Mouse (Mus musculus): Measurements from ENCODE around the gene Acoxl.

The Acoxl gene

DNA sequence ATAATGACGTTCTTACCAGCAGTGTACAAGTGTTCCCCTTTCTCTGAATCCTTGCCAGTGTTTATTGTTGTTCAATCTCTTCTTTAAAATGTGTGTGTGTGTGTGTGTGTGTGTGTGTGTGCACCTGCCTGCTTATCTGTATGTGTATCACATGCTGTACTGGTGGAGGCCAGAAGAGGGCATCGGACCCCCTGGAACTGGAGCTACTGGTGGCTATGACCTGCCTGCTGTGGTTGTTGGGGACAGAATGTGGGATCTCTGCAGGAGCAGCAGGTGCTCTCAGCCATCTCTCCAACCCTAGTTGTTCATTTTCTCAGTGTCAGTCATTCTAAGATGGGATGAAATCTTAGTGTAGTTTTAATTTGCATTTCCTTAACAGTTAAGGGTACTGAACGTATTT is 98.4 kb downstream of the Acoxl start:
- DNase-seq (ENCODE audit: low read depth, low spot score) = peak; percentile 36

DNA sequence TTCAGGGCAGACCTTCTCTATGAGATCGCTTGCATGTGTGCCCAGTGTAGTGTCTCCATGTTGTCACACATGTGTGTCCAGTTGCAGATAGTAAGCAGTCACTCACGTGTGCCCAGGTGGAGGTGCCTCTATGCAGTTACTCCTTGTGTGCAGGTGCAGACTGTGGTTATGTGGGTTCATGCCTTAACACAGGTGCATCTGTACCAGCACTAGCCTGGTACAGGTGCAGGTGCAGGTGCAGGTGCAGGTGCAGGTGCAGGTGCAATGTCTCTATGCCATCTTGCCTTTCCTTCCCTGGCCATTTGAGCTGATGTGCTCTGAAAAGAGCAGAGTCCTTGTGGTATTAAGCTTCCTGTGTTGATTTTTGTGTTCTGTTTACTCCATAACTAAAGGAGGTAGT is 100.5 kb downstream of the Acoxl start:
- no peak for DNase-seq (ENCODE audit: low read depth, low spot score)

DNA sequence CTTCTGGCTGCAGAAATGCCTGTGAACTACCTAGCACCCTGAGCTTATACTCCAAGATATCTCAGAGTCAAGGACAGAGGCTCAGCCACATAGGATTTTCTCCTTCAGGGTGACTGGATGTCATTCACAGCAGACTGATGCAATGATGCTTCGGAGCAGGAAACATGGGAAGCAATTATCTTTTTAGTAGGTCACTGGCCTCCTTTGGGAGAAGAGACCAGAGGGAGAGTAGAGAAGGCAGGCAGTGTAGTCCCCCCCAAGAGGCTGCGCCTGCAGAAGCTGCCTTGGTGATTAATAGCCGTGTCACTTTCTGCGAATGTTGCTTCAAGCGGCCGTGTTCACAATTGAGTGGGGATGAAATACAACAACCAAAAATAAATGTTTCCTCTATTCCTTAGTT is 121.9 kb downstream of the Acoxl start:
- DNase-seq (ENCODE audit: low read depth, low spot score) = no peak

DNA sequence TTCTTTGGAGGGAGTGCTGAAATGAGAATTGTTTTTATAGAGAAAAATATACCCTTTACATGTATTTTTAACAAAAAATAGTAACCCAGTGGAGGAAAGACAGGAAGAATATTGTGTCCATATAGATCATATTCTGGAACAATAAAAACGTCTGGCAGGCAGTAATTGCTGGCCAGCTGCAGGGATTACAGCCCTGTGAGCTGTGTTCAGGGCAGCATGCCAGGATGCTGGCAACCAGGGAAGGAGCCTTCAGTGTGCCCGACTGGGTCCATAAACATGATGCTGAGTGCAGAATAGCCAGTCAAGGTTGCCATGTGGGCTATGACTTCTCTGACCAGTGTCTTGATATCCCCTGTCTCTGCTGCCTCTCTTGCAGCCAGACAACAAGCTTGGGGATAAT is 122.5 kb downstream of the Acoxl start:
- DNase-seq (ENCODE audit: low read depth, low spot score) = no peak

DNA sequence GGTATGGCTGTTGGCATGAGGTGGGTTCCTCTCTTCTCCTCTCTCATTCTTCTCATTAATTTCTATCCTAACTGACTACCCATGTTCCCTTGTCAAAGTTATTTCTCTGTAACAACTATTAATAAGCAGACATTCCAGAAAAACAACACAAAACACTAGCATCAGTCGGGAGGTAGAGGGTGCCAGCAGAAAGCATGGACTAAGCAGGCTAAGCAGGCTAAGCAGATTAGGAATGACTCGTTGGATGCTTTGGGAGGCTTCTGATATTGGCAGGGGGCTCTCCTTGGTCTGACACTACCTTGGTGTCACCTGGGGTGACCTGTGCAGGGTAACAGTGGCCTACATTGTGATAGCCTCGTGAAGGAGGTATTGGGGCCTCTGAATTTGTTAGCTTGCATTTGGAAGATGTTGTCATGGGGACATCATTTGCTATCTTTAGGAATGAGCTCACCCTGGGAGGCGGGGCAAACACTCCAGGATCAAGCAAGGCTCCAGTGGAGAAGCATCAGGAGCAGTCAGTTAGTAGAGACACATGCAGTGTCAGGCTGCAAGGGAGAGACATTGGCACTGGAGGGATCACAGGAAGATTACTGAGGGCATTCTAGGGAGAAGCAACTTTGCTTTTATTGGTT is 123.2 kb downstream of the Acoxl start:
- no peak for DNase-seq (ENCODE audit: low read depth, low spot score)

DNA sequence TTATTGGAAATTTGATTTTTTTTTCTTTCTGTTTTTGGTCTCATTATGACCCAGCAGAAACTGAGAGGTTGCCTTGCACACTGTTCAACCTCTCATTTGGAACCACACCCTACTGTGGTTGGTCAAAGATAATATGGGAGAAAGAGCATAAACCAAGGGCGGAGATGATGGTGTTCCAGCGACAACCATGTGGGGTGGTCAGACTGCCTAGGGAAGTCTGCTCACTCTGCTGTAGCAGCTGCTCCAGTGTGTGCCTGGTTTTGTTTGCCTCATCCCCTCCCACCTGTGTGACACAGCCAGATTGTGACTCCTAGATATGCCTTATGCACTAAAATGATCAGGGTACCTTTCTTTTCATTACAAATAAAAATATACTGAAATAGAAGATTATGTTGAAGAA is 130.3 kb downstream of the Acoxl start:
- no peak for DNase-seq (ENCODE audit: low read depth, low spot score)

DNA sequence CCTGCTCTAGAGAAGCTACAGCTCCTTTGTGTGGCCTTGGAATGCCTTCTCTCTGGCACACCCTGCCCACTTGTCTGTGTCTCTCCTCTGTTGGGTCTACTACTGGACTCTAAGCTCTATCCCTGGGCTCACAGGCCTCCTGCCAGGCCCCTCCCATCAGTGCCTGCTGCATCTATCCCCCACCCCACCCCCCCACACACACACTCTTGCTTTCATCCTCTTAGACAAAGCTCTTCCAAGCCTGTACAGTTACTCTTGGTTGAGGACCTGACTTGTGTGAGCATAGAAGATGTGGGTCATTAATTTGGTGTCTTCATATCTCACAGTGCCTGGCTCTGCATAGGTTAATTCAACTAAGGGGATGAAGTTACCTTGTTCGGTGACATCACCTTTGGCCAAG is 137.6 kb downstream of the Acoxl start:
- DNase-seq (ENCODE audit: low read depth, low spot score) = no peak

DNA sequence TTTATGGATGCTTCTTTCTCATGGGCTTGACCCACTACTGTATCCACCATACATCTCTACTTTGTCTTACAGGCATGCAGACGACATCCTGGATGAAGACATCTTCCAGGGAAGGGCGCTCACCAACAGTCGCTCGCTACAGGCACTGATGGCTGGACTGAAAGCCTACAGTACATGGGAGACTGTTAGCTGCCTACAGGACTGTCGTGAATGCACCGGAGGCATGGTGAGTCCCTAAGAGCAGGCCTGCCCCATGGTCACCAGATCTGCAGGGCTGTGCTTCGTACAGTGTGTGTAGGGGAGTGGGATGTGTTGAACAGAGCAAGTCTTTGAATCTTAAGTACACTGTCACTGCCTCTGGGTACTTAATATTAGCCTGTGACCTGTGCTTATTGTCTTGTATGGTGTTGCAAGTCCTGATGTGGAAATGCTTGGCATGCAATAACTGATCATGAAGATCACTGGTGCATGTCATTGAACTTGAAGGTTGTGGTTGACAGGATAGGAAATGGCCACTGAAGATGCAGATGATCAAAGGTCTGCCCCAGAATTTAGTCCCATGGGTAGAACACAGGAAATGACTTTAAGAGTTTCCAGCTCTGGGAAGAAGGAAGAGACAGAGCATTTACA is 140.0 kb downstream of the Acoxl start:
- DNase-seq (ENCODE audit: low read depth, low spot score) = no peak

DNA sequence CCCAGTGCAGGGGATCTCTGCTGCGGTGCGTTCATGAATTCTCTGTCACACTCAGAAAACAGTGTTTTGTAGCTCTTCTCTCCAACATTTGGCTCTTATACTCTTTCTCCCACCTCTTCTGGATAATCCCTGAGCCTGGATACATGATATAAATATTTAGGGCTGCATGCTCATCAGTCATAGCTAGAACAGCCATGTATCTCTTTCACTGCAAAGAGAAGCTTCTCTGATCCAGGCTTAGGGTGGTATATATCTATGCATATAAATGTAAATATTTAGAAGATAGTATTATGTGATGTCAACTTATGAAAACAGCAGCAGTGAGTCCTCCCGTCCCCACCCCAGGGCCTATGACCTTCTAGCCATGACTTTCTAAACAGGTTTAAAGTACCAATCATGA is 143.9 kb downstream of the Acoxl start:
- DNase-seq (ENCODE audit: low read depth, low spot score) = no peak

DNA sequence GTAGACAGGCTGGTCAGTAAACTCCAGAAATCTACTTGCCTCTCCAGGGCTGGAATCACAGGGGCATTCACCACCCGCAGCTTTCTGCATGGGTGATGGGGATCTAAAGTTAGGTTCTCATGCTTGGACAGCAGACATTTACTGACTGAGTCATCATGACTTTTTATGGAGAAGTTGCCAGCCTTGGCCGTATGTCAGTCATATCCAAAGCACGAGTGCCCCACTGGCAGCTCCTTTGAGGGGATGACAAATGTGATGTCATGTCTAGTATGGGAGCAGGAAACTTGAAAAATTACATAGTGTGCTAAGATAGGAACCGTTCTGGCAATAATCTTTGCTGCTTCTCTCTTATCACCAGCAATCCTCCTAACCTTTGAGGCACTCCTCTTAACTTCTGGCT is 144.6 kb downstream of the Acoxl start:
- DNase-seq (ENCODE audit: low read depth, low spot score) = no peak

DNA sequence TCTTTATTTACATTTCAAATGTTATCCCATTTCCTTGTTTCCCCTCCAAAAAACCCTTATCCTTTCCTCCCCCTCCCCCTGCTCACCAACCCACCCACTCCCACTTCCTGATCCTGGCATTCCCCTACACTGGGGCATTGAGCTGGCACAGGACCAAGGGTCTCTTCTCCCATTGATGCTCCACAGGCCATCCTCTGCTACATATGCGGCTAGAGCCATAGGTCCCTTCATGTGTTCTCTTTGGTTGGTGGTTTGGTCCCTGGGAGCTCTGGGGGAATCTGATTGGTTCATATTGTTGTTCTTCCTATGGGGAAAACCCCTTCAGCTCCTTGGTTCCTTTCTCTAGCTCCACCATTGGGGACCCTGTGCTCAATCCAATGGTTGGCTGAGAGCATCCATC is 145.3 kb downstream of the Acoxl start:
- no peak for DNase-seq (ENCODE audit: low read depth, low spot score)

DNA sequence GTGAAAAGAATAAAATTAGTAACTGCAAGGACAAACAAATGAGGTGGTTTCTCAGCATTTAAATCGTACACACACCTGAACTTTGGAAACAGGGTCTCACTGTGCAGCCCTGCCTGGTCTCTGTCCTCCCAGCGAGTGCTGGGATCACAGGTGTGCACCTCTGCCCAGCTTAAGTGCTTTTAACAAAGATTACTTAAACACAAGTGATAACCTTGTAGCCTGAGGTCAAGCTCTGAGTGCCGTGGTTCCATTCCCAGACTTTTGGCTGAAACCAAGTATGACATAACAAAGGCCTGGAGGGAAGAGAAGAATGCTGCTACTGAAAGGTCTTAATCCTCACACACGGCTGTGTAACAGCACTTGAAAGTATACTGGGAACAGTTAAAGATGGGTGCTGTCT is 149.0 kb downstream of the Acoxl start:
- DNase-seq (ENCODE audit: low read depth, low spot score) = no peak

DNA sequence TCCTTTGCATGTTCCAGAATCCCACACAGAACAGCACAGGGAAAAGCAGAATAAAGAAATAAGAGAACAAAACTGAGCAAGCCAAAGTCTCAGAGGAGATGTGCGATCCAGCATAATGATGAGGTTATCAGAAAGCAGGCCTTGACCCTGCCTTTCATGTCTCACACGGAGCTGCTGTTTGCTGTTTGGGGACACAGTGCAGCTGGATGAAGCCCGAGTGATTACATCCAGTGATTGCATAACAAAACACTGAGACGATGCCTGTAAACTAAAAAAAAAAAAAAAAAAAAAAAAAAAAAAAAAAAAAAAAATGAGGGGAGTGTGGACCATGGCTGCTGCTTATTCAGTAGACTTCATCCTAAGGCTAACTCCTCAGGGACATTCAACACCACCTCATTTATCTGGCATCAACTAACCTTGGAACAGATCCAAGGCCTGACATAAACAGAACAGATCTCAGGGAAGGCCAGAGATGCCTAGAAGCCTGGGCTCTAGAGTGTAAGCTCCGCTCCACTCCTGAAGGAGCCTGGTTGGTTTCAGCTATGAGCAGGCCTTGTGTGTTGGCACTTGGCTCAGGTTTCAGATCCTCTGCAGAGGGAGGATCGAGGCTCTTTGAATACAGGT is 152.3 kb downstream of the Acoxl start:
- DNase-seq (ENCODE audit: low read depth, low spot score) = no peak

DNA sequence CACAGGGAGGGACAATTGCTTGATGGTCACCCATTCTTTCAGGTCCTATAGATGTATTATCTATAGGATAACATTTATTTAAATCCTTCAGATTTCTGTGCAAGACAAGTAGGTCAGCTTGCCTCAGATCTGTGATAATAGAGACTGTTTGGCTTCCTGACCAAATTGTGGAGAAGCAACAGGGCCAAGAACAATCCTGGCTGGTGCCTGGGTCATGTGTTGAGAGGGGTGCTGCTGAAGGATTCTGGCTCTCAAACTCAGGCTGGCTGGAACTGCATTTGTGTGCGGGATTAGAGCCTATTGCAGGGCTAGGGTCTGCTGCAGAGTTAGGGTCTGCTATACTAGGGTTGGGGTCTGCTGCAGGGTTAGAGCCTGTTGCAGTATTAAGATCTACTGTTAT is 153.0 kb downstream of the Acoxl start:
- DNase-seq (ENCODE audit: low read depth, low spot score) = no peak

DNA sequence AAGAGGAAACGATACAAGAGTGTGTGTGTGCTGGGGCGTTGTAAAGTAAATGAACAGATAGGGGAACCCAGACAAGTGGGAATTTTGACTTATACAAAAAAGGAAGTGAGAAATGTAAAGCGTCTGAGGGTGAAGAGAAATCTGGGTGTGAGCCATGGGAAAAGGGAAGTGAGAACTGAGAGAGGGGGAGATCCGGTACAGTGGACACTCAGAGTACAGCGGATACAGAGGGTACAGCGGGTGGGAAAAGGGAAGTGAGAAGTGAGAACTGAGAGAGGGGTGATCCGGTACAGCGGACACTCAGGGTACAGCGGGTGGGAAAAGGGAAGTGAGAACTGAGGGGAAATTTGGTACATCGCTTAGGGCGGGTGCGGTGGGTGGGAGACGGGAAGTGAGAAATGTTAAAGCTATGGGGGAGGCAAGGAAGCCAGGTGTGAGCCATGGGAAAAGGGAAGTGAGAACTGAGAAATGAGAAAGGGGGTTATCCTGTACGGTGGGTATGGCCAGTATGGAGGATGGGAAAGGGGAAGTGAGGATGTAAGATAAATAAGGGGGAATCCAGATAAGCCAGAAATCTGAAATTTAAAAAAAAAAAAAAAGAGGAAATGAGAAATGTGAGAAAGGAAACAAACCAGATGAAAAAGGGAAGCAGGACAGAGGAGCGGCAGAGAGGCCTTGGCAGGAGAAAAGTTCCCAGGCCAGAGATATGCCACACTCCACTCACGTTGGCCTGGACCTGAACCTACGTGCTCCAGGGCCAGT is 170.2 kb downstream of the Acoxl start:
- DNase-seq (ENCODE audit: low read depth, low spot score) = no peak

DNA sequence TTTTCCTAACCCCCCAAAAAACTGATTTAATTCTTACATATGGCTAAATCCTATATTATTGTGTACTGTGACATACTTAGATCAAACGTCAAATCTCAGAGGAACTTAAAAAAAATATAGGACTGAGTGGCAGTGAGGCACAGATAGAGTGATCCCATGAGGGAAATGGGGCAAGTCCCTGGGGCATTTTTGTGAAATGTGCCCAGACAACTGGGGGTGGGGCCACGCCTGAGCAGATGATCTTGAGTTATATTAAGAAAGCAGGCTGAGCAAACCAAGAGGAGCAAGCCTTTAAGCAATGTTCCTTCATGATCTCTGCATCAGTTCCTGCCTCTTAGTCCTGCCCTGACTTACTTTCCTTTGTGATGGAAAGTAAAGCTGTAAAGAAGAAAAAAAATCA is 175.9 kb downstream of the Acoxl start:
- no peak for DNase-seq (ENCODE audit: low read depth, low spot score)

DNA sequence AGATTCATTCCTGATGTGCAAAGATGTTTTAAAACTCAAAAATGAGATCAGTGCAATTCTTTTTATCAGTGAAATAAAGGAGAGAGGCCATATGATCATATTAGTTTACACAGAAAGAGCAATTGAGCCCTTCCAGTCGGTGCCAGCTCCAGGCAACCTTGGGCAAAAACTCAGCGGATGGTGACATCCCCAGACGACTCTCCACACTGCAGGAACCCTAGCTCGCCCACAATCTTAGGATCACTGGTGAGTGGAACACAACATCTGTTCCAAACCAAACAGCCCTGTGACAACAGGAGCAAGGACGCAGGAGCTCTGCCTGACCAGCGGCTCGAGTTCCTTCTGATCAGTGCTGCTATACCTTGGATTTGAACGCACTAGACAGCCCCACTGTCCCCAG is 176.9 kb downstream of the Acoxl start:
- no peak for DNase-seq (ENCODE audit: low read depth, low spot score)

DNA sequence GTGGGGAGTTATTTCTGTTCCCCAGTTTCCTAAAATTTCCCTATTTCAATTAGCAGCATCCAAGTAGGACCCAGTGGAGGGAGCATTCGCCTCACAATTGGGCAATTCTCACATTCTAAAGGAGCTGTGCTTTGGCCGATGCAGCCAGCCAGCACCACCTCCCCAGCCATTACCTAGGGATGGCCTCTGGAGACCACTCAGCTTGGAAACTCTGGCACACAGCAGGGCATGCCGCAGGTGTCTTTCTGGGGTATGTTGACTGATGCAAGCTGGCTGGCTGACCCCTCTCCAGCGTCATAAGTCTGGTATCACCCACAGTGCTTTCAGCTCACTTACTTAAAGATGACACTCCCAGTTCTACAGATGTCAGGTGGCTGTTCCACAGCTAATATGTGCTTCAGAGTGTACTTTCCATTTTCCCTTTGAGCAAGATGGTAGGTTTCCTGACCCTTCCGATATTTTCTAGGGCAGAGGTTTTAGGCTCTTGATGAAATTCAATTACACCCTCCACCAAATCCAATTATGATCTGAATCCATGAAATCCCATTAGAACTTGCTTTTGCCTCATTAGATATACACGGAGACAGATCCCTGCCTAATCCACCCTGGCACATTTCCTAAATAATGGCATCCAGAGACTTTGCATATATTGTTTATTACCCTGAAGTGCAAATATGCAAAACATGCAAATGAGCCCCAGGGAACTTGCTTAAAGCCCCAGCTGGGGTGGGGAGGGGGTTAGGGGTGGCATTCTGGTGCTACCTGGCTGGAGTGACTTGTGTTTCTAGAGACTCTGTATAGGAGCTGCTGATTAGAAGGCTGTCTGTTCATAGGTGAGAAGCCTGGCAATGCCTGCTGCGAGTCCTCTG is 181.6 kb downstream of the Acoxl start:
- DNase-seq (ENCODE audit: low read depth, low spot score) = no peak

DNA sequence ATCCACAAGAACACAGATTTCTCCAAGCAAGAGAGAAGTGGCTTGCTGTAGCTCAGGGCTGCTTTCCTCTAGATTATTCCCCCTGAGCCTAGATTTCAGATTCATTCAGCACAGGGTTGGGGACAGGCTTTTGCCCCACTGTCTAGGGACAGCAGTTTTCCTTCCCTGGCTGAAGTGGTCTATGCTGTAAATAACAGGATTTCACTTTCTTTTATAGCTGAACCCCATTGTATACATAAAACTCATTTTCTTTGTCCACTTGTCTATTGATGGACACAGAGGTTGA is 182.2 kb downstream of the Acoxl start:
- DNase-seq (ENCODE audit: low read depth, low spot score) = no peak

DNA sequence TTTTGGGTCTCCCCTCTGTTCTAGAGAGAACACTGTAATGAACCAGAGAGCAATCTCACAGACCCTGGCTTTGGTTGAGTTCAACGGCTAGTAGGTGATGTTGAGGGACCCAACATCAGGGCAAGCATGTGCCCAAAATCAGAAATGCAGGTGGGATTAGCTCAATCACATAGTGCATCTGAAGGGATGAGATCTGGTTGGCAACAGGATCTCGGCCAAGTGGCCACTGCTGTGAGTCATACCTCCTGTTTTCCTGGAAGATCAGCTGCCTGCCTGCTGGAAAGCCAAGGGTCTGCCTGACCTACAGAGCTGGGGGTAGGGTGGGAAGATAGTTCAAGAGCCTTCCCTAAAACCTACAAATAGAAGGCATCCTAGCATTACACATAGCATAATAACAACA is 185.2 kb downstream of the Acoxl start:
- DNase-seq (ENCODE audit: low read depth, low spot score) = no peak

DNA sequence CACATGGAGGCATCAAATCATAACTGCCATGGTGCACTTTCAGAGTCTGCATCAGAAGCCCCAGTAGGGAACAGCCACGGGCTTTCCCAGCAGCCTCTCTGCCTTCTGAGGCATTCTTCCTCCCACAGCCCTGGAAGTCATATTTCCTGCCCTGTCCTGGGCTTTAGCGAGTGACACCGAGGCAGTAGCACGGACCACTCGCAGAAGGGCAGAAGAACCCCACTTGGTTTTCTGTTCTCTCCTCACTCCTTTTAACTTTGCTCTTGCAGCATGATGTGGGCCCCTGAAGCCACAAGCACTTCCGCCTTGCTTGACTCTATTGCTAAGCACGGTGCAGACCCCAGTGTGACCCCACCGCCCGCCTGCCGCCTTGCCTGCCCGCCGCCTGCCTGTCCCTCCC is 189.0 kb downstream of the Acoxl start:
- peak; percentile 19 for DNase-seq (ENCODE audit: low read depth, low spot score)

DNA sequence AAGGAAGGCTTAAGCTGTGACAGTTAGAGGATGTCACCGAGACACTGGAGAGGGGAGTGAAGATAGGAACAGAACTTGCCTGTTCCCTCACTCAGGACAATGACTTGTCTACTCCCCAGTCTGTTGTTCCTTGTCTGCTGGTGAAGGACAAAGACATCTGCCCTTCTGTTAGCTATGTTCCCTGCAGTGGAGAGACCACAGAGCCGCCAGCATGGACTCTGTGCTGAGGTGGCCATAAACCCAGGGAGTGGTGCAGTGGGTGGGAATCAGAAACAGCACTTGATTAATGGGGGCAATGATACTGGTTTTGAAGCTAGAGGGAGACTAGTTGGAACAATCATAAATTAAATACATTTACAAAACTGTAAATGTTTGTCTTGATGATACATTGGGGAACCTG is 191.3 kb downstream of the Acoxl start:
- no peak for DNase-seq (ENCODE audit: low read depth, low spot score)
